Comparison of ENCODE assay signal across 17 mouse cellular contexts in the genomic region with DNA sequence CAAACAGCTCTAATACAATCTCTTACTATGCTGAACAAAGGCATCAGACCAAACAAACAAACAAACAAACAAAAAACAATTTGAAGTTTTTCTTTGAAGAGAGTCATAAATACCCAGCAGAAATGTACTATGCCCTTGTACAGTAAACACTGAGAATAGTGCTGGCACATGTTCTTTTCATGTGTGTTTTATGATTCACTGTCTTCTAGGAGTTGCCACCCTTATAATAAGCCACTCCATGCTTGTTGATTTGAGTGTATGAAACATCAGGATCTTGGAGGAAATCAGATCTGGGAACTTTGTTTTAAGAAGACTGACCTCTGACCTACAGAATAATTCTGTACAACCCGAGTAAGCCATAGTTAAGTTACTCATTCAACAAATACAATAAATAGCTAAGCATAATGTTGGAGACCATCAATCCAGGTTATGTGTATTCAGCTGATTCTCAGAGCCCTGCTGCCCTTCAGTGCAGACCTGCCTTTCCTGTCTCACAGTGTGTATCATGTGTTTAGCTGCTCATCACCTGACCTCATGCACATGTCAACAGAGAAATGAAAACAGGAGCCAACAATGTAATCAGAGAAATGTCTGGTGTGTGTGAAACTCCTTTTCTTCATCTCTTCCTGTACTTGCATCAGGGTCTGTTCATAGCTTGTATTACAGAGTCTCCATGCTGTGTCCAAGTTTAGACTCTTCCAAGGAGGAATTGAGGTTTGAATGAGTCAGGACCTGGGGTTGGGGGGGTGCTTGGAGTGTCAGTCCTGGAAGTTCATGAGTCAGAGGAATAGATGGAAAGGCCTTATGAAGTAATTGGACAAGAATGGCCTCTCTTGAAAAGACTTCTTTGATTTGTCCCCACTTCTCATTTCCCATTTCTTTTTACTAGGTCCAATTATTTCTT.
"Had no signal": no experiment of that assay in that cellular context is flagged by ENCODE, and none has a peak within 500 bp of the region (broad histone marks: within the 10 kb centered on the region; RNA-seq: fewer than 3 reads in every experiment).

No protein-coding gene starts in this region.

- H3K9me3 ChIP-seq: liver, embryonic 13.5 days; midbrain, embryonic 12.5 days; midbrain, embryonic 15.5 days; stomach, embryonic 15.5 days had no signal

- H3K4me2 ChIP-seq: liver, embryonic 13.5 days; midbrain, embryonic 12.5 days; midbrain, embryonic 15.5 days; stomach, embryonic 15.5 days had no signal

- H3K27ac ChIP-seq: kidney, postnatal 0 days; layer of hippocampus, adult 2 months; liver, embryonic 13.5 days; midbrain, embryonic 12.5 days; midbrain, embryonic 15.5 days; stomach, embryonic 15.5 days had no signal

- H3K4me3 ChIP-seq: layer of hippocampus, adult 2 months; liver, embryonic 13.5 days; midbrain, embryonic 12.5 days; midbrain, embryonic 15.5 days; stomach, embryonic 15.5 days had no signal

- ATAC-seq: midbrain, embryonic 15.5 days had no signal

- H3K4me1 ChIP-seq: liver, embryonic 13.5 days; midbrain, embryonic 12.5 days; stomach, embryonic 15.5 days had no signal

- H3K36me3 ChIP-seq: liver, embryonic 13.5 days; midbrain, embryonic 12.5 days; midbrain, embryonic 15.5 days; stomach, embryonic 15.5 days had no signal

- H3K27me3 ChIP-seq: liver, embryonic 13.5 days; midbrain, embryonic 12.5 days; midbrain, embryonic 15.5 days; stomach, embryonic 15.5 days had no signal

- DNase-seq: kidney, adult 9 months; kidney, postnatal 25 days; layer of hippocampus, adult 9-11 months; liver, embryonic 13.5 days; lung, adult 2 months; lung, postnatal 14 days; lung, postnatal 4 days; right cerebral cortex, adult 18-20 months; right cerebral cortex, postnatal 14 days; spleen, adult 18-20 months; thymus, adult 18-20 months; thymus, postnatal 36 days had no signal

- H3K9ac ChIP-seq: liver, embryonic 13.5 days; midbrain, embryonic 12.5 days; midbrain, embryonic 15.5 days; stomach, embryonic 15.5 days had no signal
